Mouse (Mus musculus): ENCODE data around the gene Capg.
"Not testable (repeated sequence)": the region's sequence is repeated elsewhere in the genome, so short reads cannot be mapped to it uniquely, and the experiment has no call there.

The Capg gene

DNA sequence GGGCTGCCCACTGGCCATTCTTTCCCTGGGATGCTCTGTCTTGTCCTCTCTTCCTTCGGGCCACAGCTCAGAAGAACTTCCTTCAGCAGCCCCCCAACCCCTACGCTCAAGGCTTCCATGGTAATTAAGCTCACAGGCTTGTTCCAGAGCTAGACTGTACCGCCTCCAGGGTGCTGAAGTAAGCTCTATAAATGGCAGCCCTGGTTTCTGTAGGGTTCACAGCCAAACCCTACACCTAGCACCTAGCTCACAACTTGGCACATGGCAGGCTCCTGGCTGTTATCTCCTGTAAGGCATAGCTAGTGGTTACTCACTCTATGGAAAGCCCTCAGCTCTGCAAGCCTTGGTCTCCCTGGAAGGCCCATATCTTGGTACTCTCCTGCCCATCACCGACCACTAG, 11.6 kb upstream of the Capg start:
- in situ Hi-C loops (cut with MseI, MboI) = no loop called here

DNA sequence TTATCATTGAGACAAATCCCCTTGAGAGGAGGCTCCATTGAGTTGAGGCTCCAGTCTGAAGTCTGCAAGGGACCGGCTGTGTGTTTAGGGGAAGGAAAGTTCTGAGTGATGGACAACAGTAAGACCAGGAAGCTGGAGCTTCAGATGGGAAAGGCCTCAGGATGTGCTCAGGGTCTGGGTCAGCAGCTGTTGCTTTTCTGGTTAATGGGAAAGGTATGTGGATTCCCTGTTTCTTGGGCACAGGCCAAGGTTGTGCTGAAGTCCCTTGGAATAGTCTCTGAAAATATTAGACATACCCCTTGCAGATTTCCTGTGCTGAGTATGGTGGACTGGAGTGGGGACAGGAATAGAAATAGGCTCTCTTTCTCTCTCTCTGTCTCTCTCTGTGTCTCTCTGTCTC, 10.6 kb upstream of the Capg start:
- in situ Hi-C loops (cut with MseI, MboI) = not testable (repeated sequence)

DNA sequence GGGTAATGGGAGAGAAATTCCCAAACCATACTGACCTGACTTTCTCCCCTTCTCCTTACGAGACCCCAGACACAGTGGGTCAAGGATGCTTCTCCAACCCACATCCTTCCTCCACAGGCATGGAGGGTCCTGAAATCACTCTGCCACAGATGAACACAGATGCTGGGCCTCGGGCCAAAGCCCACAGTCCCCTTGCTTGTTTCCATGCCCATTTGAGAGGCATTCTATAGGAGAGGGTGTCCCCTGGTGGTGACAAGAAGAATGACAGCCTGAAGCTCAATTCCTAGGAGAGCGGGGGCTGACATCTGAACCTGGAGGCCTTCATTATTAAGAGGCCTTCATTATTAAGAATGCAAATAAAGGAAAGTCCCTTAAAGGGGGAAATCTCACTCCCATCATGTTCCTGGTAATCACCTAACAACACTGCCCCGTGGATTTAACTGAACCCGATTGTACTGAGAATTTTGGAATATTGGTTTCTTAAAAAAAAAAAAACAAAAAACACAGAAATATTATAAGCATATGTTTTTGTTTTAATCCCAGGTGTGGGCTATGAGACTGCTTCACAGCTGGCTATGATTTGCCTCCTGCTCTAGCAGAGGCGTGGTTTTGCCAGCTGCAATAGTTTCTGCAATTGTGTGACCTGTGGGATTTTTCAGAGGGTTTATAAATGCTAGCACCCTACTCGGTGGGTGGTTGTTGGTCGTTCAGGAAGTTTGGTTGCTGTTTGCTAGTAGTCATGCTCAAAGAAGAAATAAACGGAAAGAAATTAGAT, 10.0 kb upstream of the Capg start:
- in situ Hi-C loops (cut with MseI, MboI) = no loop called here

DNA sequence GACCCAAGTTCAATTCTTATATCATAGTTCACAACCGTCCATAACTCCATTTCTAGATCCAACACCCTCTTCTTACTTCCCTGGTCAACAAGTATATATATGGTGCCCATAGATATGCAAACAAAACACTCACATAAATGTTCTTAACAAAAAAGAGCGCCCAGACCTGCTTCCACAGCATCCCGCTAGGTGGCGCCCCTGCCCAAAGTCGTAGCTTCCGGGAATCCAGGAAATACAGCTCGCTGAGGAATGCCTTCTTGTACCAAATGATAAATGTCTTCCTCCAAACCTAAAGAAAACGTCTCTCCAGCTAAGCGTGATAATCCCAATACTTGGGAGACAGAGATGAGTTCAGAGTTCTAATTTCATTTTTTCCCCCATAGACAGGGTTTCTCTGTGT, 9.0 kb upstream of the Capg start:
- in situ Hi-C loops (cut with MseI, MboI) = loop anchor here (5.0 kb wide), 1 partner anchor 108 kb away; no protein-coding TSS in a partner anchor

DNA sequence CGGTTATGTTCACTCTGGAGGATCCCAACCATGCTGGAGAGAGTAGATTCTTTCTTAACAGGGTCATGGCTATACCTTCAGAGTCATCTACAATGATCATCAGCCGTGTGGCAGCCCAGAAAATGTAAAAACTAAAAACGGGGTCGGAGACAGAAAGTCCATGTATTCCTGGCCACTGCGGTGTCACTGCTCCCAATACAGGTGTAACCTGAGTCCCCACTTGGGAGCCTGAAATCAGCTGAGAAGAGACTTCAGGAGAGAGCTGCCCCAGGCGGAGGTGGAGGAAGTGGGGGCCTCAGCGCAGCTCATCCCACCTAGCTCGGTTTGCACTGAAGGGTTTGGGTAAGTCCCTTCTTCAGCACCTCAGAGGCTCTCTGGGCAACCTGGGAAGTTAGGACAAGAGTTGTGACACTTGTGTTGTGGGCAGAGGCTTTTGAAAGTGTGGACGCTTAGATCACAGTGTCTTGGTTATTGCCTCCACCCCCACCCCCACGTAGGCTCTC, 6.1 kb upstream of the Capg start:
- in situ Hi-C loops (cut with MseI, MboI) = loop anchor here (5.0 kb wide), 1 partner anchor 111 kb away; no protein-coding TSS in a partner anchor

DNA sequence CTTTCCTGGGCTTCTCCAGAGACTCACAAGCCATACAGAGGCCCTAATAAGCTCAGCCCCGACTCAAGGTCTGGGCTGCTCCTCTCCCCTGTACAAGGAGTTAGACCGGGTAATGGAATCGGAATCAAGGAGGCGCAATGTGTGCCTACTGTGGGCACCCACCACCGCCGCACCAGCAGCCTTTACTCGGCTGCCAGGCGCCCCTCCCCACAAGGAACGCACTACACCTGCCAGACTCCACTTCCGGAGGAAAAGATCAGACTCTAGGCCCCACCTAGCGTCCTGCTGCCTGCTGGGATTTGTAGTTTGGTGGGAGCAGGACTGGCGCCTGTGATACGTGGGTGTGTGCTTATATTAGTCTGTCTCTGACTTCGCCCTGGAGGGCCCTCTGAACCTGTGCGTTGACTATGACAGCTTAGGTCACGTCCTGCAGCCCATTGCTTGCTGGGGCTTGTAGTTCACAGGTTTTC, 5.6 kb upstream of the Capg start:
- in situ Hi-C loops (cut with MseI, MboI) = loop anchor here (5.0 kb wide), 1 partner anchor 111 kb away; no protein-coding TSS in a partner anchor

DNA sequence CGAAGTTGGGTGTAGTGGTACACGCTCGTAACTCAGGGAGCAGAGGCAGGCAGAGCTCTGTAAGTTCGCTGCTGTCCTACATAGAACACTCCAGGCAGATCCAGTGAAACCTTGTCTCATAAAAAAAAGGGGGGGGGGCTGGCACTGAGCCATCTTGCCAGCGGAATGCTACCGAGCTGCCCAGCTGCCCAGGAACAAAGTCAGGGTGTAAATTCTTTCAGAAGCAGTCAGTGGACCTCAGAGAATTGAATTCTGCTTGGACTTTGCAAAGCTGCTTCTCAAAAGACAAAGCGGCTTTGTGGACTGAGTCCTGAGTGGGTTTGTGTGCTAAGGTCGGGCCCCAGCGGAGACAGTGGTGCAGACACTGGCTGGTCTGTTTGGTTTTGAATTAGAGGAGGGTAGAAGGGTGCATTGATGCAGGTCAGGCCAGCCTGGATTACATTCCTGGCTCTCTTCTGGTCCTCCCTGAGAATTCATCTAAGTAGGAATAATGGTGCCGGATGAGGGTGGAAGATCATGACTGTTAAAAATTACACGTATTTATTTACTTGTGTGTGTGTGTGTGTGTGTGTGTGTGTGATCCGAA, 833 bp upstream of the Capg start:
- in situ Hi-C loops (cut with MseI, MboI) = no loop called here

DNA sequence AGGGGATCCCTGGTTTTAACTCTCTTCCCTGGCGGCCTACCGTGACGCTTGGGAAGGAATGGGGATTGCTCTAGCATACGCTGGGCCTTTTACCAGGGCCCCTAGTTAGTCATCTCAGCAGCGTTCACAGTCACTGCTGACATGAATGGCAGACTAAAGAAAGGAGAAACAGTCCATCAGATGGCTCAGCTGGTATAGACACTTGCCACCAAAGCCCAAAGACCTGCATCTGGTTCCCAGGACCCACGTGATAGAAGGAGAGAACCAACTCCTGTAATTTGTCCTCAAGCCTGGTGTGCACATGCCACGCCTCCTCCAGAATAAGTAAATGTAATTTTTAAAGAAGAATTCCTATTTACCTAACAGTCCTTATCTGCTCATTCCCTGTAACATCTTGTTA, 1.2 kb downstream of the Capg start:
- in situ Hi-C loops (cut with MseI, MboI) = no loop called here

DNA sequence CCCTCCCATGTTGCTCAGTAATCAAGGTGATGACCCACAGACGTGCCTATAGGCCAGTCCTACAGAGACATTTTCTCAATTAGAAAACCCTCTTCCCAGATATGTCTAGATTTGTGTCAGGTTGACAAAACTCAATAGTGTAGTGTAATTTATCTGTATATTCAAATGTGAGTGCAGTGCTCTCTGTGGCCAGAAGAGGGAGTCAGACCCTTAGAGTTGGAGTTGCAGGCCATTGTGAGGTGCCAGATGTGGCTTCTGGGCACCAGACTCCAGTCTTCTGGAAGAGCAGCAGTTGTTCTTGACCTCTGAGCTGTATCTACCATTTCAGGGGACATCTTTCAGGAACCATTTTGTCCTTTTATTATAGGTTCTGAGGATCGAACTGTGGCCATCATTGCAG, 2.9 kb downstream of the Capg start:
- in situ Hi-C loops (cut with MseI, MboI) = no loop called here

DNA sequence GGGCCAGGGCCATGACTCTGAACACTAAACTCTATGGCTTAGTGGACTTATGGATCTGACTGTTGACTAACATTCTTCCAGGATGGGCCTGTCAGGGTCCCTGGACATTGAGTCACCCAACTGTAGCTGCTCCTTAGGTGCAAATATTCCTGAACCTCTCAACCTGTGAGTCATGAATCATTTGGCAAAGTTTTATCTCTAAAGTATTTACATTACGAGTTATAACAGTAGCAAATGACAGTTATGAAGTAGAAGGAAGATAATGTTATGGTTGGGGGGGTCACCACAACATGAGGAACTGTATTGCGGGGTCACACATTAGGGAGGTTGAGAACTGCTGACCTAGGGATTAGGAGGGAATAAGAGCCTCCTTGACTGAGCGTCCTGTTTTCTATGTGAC, 3.7 kb downstream of the Capg start:
- in situ Hi-C loops (cut with MseI, MboI) = no loop called here

DNA sequence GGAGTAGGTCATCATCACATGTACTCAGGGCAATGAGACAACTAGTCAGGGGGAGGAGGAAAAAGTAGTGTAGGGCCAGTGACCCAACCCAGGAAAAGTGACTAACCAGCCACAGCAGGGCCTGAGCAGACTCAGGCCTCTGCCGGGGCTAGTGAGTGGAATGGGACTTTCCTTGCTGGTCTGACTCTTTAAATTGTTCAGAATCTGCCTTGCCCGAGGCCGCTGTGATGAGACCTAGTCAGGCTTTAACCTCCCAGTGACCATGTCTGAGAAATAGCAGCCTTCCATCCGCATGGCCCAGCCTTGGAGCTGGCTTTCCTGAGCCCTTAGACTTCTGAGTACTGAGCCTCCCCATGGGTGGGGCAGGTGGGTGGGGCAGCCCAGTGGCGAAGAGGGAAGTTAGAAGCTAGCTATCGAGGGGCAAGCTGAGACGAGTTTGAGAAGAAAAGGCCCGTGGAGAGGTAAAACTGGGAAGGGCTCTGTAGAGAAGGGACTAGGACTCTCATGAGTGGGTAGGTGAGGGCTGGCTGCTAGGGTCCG, 4.9 kb downstream of the Capg start:
- in situ Hi-C loops (cut with MseI, MboI) = no loop called here

DNA sequence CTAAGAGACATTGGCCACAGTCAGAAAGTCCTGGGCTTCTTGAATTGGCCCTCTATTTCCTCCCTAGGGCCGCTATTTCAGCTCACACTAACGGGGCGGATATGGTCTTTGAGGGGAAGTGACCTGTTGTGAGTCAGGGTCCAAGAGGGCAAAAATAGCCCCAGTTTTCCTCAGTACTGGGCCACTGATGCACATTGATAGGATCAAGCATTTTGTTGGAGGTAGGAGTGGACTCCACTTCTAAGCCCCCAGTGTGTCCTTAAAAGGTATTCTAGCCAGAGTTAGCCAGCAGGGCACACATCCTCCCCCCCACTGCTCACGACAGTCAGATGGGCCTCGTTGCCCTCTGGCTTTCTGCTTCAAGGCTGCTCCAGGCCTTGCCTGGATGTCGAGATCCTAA, 5.8 kb downstream of the Capg start:
- in situ Hi-C loops (cut with MseI, MboI) = no loop called here

DNA sequence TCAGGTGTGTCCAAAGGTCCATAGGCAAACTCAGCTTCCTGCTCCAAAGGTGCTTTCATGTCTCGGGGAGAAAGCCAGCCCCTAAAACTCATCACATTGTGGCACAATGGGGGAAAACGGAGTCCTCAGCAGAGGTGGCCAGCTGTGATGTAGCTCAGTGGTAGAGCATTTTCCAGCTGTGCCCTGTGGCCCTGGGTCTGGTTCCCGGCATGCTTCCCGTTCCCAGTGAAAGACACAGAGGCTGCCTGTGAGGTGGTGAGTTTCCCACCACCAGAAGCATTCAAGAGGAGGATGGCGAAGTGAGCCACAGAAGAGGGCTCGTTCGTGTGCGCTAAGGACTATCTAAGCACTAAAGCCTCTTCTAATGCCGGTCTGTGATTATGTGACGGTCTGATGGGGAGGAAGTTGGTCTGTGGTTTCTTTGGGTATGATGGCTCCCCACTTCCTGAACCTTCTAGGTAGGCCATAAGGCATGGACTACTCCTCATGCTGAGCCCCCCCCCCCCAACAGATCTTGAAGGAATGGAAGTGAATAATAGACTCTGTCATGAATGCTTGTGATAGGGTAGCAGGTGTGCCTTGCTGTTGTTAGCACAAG, 6.4 kb downstream of the Capg start:
- in situ Hi-C loops (cut with MseI, MboI) = no loop called here

DNA sequence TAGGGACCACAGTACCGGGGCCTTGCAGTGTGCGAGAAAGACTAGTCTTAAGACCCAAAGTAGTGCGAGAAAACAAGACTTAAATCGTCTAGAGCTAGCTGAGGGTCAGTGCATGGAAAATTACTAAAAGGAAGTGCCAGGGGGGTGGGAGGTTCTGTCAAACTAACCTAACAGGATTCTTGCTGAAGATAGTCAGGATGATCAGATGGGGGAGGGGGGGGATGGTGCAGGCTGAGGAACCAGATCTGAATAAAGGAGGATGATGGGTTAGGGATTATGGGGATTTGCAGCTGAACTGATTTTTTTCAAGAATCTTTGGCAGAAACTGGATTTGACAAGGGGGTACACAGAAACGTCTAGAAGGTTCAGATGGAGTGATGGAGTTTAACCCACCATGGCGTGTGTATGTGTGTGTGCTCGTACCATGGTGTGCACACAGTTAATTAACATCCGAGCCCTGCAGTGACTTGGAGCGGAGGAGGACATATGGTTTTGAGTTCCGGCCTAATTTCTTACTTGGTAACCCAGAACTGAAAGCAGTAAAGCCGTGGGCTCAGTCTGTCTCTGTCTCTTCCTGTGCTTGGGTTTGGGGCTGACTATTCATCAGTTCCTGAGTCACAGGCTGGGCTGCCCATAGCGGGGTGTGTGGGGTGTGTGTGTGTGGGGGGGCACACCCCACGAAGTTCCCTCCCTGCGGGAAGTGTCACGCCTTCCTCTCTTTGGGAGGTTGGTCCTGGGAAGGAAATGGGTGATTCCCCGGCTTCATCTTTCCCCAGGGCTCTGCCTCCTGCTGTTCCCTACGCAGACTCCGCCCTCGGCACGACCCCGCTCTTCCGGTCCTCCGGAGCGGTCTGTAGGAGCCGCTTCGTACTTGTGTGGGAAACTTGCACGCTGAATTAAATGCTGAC, 8.2 kb downstream of the Capg start:
- in situ Hi-C loops (cut with MseI, MboI) = no loop called here

DNA sequence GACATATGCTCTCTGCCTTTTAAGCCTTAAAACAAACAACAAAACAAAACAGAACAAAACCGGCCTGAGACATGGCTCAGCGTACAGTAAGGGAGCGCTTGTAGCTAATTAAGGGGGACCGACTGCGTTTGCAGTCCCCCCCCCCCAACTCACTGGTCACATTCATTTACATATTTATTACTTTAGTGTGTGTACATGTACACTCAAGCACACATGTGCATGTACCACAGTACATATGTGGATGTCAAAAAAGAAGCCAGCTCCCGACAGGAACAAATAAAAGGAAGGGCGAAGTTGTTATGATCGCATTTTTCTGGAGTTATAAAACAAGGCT, 8.9 kb downstream of the Capg start:
- in situ Hi-C loops (cut with MseI, MboI) = no loop called here

DNA sequence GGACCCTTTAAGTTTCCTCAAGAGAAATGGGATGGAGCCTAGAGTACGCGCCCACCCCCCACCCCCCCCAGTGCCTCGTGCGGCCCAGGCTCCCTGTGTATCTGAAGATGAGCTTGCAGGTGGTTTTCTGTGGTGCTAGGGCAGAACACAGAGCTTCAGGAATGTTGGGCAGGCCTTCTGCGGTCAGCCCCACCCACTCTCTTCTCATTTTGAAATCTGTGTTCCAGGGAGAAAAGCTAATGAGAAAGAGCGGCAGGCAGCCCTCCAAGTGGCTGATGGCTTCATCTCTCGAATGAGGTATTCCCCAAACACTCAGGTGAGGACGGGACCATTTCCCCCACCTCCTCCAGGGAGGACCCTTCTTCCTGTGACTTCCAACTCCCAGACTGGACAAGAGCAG, 16.6 kb downstream of the Capg start:
- in situ Hi-C loops (cut with MseI, MboI) = no loop called here

DNA sequence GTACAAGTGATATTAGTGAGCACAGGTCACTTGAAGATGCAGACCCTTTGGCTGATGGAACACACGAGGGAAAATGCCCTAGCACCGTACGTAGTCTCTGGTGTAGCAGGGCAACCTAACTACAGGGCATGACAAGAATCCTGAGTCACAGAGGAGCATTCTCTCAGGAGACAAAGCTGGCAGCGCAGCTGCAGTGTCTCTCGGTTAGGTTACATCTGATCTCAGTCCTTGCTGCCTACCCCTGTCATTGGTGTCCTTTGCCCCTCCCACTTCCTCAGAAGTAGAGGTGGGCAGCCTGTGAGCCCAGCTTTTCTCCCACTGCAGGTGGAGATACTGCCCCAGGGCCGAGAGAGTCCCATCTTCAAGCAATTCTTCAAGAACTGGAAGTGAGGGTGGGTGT, 18.3 kb downstream of the Capg start:
- in situ Hi-C loops (cut with MseI, MboI) = no loop called here

DNA sequence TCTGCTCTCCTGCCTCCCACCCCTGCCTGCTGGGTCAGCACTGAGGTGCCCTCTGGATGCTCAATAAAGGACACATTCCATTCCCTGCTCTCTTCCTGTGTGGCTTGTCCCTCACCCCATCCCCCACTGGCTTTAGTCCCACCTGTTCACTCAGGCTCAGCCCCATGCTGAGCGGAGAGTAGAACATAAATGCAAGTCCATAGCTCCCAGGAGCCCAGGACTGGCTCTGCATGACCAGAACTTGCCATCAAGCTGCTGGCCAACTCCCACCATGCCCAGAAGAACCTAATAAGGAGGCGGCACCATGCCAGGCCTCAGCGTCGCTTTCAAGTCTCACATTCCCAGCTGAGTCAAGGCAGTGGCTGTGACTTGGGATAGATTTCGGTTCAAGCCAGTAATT, 18.7 kb downstream of the Capg start:
- in situ Hi-C loops (cut with MseI, MboI) = no loop called here

DNA sequence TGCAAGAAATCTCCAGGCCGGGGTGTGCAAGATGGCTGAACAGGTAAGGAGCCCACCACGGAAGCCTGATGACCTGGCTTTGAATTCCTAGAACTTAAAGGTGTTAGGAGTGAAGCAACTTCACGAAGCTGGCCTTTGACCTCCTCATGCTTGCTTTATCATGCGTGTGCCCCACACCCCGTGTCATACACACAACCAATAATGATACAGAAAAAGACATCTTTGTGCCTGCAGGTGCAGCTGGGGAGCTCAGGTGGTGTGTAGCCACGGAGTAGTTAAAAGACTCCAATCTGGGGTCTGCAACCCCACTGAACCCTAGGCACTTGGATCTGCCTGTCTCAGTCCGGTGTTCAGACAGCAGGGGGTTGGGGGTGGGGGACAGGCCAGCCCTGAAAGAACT, 21.3 kb downstream of the Capg start:
- in situ Hi-C loops (cut with MseI, MboI) = no loop called here

DNA sequence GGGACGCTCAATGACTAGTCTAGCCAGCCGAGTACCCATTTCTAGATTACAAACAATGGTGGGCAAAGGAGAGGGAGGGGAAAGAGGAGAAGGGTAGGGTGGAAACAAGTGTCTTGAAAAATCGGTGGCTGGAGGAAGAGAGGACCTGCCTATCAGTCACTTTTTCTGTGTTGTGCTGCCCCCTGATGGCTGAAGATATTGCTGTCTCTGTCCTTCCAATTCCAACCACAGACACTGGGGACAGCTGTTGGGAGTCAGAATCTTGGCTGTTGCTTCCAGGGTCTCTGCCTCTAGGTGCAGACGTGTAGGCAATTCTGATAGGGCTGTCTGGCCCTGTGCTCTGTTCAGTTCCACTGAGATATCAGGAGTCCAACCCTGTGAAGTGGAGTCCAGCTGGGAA, 21.9 kb downstream of the Capg start:
- in situ Hi-C loops (cut with MseI, MboI) = no loop called here

DNA sequence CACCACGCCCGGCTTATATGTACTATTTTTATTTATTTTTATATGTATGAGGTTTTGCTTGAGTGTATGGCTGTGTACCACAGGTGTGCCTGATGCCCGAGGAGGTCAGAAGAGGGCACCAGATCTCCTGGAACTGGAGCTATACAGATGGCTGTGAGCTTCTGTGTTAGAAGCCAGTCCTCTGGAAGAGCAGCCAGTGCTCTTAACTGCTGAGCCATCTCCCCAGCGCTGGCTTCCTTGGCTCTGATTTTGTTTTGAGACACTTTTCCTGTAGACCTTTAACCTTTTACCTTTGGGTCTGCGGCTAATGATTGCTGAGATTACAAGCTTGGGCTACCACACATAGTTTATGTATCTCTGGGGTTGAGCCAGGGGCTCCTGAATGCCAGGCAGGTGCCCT, 23.3 kb downstream of the Capg start:
- in situ Hi-C loops (cut with MseI, MboI) = no loop called here

DNA sequence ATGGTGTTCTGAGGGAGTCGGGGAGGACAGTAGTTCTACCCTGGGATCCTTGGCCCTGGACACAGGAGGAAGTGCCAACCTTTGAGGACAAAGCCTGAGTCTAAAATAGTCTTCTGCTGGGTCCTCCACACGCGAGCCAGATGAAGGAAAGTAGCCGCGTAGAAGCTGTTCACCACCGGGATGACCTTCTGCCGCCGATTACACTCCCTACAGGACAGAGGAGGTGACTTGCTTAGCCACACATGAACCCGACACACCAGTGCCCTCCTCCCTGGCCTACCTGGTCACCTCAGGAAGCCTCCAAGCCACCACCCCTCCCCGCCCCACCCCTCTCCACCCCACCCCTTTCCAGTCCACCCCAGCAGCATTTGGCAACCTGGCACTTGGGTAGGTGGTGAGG, 24.5 kb downstream of the Capg start:
- in situ Hi-C loops (cut with MseI, MboI) = no loop called here

All from mouse trophoblast stem cell (cell line).